Mouse (Mus musculus) CD4-positive, CD25-positive, alpha-beta regulatory T cell, adult 4 months (primary cell): ENCODE measurements around the gene Ldlrad3. TPM values are rescaled to one million over a fixed set of nuclear protein-coding genes. Genes with fewer than 3 reads are reported as not detected.

ENCODE experiments used
- ATAC-seq: one replicate; pipeline ENCODE4 v1.8.0; 2017
- polyA plus RNA-seq, 2 experiments: library from polyadenylated mRNA; unstranded; fragments of 100-300 nt; shearing (Covaris generic); gene quantifications; one replicate each; pipeline ENCODE4 v1.2.1; 2017

Ldlrad3 gene
- polyA plus RNA-seq, 2 experiments from 2014 or later = 0.29 to 0.31 TPM

DNA sequence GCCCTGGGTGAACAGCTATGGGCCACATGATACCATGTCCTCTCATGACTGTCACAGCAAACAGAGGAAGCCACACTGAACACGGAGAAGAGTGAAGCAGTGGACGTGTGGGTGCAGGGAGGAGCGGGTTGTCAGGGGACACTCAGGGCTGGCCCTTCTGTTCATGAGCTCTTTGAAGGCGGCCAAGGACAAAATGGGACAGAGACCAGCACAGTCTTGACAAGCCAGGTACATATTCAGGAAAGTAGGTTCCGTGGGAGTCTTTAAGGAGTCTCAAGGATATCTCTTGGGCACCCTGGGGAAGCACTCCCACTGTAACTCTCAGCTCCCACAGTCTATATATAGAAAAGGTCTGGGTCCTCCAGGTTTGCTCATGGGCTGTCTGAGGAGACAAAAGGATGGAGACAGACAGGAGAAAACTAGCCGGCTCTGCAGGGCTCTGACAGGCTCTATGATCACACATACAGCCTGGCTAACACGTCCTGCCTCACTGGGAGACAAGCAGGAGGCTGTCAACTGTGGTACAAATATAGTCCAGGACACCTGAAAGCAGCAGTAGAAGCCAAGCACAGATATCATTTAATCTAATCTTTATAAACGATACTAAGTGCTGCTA, 121.3 kb downstream of the Ldlrad3 start:
- ATAC-seq = no peak

DNA sequence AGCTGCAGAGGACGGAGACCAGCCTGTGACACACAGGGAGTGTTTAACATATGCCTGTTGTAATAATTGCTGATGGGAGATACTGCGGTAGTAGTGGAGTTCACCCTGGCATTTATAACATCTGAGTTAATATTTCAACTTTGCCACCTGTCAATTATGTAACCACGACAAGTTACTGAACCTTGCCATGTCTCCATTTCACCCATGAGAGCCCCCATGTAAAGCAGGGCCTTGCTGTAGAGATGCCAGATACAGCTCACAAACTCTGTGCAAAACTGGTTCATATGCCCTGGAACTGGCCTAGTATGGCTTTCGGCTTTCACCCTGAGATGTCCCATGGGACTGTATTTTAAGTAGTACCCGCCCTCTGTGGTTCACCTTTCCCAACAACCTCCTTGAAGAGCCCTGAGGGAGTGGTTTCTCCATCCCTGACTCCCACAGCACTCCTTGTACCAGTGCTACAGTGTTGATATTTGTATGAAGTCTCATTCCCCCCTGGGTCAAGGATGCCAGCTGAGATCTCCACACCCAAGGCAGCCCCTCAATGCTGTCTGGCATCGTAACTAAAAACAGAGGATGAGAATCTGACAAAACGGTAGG, 122.2 kb downstream of the Ldlrad3 start:
- ATAC-seq = no peak

DNA sequence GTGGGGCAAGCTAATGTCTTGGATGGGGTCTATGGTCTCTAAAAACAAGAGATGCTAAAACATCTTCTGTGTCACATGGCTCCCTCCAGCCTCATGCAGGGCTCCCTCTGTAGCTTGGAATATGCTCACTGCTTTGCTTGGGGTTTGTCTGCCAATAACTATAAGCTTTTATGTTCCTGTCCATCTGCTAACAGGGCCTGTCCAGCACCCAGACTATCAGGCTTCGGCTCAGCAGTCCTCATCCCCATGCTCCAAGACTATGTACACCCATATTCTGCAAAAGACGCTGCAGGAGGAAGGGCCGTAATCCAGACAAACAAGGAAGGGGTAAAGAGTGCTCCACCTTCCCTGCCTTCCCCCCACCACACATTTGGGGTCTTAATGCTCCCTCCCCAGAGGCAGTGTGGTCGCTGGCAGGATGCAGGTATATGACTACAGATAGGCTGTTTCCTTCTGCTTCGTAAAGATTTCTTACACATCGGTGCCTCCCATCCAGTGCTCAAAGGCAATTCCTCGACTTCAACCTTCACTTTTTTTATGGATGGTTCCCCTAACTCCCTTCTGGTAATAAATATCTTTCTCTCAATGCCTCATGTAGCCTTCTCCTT, 123.2 kb downstream of the Ldlrad3 start:
- ATAC-seq = no peak

DNA sequence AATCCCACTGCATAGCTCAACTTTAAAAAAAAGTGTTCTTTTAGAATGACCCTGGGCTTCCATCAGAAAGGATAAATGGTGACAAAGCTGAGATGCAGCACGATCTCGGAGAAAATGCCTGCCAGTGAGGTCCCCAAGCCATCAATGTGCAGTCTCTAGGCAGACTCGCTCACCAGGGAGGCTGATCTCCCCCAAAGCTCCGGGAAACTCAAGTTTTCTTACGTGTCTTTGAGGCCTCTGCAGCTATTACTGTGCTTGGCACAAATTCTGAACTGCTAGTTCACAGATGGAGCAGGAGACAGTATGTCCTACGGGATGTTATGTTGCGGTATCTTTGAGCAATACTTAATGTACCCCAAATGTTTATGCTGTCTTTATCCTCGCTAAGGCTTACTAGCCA, 124.3 kb downstream of the Ldlrad3 start:
- ATAC-seq = no peak

DNA sequence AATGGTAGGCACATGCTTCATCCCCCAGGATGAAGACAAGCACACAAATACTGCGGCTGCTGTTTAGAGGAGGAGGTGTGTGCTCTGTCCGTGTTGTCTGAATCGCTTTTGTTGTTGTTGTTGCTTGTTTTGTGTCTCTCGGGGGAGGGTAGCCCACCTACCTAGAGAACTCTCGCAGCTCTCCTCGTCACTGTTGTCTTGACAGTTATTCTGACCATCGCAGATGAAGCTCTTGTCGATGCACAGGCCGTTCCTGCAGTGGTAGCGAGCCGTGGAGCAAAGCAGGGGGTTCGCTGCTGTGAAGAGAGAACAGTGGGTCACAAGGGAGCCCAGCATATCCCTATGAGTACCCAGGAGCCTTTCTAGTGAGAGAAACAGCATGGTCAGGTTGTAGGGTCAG, 128.4 kb downstream of the Ldlrad3 start:
- no peak for ATAC-seq

DNA sequence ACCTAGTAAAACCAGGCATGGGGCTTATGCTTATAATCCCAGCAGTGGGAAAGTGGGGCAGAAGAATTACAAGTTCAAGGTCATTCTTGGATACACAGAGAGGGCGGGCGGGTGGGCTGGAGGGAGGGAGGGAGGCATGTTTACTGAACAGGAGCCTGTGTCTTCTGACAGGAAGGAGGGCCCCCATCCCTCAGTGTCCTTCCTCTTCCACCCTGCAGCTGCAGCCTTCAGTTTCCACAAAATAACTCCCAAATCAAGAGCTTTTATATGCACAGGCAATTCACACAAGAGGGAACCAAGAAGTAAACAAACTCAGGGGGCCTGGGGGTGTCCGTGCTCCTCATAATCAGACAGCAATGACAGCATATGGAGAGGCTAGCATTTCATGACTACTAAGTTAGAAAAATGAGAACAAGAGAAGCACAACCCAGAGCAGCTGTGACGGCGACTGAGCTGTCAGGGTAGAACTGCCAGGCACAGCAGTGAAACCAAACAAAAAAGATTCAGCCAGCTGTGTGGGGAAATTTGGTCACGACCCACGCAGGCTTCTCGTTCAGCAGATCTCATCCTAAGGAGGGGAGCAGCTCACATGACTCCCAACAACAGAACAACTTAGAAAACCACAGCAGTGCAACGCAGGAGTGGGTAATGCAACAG, 129.0 kb downstream of the Ldlrad3 start:
- peak; percentile 49 for ATAC-seq

DNA sequence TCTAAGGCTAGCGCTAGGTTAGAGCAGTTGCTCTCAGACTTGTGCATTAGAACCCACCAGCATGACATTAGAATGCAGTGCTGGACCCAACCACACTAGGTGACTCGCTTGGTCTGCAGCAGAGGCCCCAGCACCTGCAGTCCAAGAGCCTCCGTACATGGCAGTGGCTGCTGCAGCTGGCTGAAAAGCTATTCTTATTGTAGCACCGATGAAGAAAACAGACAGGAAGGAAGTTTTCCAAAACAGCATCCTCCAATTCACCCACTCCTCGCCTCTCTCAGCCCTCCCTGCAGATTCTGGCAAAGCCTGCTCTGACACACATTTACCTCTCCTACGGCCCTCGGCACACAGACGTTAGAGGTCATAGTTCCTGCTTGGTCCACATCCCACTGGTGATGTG, 130.0 kb downstream of the Ldlrad3 start:
- no peak for ATAC-seq

DNA sequence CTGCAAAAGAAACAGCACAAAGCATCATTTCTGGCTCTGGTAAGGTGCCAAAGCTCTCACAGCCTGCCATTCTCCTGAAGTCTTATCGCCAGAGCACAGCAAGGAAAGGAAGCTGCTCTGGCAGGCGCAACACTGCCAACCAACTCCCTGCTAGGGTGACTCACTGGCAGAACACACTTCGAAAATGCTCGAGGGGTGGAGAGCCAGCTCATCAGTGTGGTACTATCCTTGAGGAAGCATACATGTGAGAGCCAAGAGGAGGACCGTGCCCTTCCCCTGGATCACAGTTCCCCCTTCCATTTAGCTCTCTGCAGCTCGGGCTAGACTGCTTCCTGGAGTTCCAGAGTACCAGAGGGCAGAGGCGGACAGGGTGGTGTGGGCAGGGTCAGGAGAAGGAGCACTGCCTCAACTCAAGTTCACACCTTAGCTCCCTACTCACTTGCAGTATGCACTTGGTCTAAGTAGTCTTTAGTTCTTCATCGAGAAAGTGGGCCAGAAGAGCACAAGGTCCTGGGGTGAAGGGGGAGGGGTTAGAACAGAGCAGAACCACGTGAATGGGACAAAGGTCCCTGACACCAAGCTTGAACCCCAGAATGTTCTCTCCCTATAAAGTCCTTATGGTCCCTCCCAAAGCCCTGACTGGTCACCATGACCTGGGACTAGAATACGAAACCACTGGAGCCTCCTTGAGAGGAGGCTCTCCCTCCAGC, 133.1 kb downstream of the Ldlrad3 start:
- ATAC-seq = no peak

DNA sequence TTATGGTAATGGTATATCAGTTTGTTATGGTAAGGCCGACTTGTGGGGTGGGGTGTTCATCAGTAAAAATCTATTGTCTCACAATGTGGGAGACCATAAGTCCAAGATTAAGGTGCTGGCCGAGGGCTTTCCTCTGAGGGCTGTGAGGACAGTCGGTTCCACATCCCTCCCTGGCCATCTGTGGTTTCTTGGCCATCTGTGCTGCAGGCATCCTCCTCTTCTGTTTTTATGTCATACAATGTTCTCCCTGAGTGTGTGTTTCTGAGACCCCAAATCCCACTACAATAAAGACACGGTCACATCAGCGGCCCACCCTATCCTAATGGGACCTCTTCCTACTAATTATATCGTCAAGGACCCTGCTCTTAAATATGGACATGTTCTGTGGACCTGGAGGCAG, 133.8 kb downstream of the Ldlrad3 start:
- no peak for ATAC-seq

DNA sequence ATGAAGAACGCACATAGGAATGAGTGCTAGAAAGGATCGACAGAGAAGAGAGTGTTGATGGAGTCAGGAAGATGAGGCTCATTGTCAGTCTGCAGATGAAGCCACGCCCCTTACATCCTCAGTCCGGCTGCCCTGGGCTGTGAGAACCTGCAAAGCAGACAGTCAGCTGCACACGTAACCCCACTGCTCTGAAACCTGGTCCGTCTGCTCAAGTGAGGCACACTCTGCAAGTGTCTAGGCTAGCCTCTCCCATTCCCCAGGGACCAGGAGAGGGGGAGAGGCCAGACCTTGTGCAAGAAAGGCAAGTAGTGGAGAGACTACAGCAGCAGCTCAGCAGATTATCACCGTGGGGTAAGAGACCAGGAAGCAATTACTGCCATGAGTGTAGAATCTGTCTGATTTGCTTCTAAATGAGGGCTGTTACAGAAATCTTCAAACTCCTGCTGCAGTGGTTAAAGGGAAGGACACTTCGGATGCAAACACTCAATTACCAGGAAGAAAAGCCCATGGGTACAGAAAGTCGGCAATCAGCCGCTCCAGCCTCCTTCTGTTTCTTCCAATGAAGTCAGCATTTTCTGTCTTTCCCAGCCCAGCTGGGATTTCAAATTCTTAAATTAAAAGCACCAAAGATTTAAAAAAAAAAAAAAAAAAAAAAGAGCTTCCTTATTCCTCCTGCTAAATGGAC, 136.2 kb downstream of the Ldlrad3 start:
- ATAC-seq = peak; percentile 71

DNA sequence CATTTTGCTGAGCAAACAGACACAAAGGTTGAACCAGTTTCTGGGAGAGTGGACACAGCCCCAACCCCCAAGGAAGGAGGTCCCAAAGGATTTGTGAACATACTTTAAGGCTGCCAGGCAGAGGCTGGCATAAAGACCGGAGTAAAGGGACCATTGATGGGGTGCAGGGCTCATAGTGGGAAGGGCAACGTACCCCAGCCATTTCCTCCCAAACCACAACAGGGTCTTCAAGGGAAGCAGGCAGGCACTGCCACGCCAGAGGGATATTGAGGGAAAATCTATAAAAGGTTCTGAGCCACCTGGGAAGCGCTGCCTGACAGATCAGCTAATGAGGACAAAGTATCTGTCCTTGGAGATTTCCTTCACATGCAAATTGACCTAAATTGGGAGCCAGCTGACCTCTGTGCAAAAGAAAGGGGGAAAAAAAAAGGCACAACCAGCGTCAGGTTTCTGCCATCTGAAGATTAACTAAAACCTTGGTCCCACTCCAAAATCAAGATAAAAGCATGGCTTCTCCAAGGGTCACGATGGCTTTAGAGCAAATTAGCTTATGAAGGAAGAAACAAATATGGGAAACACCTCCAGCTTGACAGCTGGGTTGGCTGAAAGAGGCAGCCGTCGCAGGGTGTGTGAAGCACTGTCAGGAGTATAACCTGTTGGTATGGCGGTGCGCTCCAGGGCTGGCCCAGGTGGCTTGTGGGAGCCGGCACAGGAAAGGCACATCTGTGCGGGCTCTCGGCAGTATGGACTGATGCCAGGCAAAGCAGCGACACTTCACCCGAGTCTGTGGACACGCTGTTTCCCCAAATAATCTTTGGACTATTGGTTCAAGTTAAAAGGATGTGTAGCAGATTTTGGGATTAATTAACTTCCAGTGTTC, 137.6 kb downstream of the Ldlrad3 start:
- no peak for ATAC-seq

DNA sequence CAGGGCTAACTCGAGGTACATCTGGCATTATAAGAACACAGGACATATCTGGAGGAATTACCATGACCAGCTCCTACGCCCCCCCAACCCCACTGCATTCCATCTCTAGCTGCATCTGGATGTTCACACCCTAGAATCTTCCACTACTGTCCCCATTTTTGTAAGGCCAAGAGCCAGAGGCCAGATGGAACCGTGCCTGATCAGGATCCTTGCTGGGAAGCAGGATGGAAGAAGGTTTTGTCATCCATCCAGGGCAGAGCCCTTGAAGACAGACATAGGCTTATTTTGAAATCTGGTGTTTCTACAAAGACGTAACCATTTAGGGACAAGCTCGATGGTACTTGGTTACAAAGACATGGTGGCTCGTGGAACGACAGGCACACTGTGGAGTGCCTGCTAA, 139.7 kb downstream of the Ldlrad3 start:
- ATAC-seq = no peak

DNA sequence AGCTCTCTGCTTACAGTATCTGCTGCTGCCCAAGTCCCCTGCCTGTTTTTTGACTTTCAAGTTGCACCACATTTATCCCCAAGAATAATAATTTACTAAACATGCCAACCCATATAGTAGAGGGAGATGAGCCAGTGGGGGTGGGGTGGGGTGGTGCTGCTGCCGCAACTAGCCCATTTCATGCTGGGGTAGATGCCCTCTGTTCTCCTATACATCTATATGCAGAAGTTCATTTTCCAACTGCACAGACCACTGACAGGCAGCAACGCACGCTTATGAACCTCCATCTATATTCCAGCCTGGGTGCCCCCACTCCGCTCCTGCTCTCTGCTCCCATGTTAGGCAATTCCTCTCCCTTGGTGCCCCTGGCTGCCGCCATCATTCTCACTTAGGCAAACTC, 145.7 kb downstream of the Ldlrad3 start:
- no peak for ATAC-seq

DNA sequence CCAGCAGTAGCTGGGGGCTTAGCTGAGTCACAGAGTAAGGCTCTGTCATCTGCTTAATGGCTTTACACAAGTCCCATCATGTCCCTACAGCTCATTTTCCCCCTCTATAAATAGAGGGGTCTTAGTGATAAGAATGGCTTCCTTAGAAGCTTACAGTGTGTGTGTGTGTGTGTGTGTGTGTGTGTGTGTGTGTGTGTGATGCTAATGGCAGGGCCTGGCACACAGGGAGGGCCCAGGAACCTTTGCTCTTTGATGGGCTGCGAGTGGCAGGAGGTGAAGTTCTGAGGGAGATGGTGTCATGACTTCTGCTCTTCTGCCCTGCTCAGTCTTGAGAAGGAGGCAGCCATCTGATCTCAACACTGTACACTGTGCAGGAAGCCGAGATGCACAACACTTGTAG, 146.2 kb downstream of the Ldlrad3 start:
- ATAC-seq = peak; percentile 24

DNA sequence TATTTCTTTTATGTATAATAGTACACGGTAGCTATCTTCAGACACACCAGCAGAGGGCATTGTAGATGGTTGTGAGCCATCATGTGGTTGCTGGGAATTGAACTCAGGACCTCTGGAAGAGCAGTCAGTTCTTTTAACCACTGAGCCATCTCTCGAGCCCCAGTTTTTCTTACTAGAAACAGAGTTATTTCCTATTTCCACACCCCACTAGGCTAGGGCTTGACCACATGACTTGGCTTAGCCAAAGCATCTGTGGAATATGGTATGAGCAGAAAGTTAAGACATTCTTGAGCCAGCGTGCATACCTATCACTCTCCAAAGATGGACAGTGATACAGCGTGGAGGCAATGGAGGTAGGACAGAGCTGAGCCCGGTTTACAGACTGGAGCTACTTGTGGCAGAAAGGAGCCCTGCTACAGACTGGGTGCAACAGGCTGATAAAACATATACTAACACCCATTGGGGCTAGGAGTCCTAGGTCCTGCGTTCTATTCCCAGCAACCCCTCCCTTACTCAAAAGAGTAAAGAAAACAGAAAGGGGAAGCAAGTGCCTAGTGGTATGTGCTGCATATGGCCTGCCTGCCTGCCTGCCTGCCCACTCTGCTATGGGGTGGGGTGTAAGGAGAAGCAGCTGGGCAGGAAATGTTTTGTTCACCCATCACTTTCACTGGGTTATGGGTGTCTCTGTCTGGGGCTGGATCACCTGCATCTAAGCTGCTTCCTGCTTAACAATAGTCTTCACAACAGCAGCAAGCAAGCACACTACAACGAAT, 147.1 kb downstream of the Ldlrad3 start:
- ATAC-seq = peak; percentile 67

DNA sequence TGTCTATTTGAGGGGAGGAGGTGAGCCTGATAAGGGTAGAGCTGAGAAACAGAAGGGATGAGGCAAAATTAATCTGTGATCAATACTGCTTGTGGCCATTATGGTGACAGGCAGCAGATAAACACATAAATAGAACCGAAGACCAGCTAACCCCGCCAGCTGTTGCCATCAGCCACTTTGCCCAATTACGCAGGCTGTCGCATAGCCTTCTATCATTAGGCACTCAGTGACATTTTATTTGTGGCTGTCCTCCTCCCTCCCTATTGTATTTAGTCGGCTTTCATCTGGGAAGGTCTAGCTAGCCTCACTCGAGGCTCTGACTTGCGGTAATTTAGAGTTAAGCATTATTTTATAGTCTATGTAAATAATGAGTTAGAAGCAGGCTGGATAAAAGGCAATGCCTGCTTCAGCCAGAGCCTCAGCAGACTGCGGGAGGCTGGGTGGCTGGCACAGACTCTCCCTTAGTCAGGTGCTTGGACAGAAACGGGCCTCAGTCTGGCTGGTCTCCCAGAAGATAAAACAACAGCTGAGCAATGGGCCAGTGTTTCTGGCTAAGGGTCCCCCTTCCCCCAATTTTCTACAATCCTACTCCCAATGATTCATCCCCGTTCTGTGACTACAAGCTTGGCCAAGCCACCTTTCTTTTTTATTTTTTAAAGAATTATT, 147.8 kb downstream of the Ldlrad3 start:
- ATAC-seq = no peak

DNA sequence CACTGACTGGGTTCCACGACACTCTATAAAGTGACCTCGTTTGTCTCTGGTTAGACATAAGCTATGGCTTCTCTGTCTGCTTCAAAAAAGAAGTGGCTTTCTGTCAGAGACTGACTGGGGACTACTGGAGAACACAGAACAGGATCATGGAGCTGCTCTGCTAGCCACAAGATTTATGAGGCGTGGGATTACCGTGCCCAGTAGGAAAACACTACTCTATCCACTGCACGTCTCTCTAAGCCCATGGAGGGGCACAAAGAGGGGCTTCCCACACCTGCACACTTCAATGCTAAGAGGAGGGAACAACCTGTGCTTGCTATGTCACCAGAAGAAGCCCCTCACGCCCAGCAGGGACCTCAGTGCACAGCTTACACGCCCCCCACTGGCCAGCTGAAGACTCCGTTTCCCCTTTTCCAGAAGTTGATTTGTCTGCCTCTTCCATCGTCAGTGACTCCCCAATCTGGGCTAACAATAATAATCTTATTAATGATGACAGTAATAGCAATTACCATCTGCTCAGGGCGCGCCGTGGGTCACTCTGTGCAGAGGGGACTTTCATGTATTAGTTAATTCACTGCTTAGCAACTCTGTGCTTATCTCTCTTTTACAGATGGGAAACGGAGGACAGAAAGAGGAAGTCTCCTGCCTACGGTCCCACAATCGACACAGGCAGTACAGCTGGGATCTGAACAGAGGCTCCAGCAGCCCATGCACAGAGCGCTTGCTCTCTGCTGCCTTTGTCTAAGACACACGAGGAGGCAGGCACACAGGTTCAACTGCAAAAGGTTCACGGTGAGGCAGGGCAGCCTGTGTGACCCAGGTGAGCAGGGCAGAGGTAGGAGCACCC, 149.3 kb downstream of the Ldlrad3 start:
- no peak for ATAC-seq

DNA sequence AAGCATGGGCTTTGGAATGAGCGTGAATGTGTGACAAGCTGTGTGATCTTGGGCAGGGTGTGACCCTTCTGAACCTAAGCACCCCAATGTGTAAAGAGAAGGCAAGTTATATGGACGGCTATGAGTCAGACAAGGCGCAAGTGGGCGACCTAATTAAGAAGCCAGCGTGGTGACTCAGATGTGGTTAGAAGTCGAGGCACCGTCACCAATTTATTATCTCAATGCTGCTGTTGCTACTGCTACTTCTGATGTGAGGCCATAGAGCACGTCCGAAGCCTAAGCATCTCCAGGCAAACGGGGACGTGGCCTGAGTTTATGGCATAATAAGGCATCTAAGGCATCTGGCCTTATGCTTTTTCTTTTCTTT, 151.7 kb downstream of the Ldlrad3 start:
- peak; percentile 74 for ATAC-seq

DNA sequence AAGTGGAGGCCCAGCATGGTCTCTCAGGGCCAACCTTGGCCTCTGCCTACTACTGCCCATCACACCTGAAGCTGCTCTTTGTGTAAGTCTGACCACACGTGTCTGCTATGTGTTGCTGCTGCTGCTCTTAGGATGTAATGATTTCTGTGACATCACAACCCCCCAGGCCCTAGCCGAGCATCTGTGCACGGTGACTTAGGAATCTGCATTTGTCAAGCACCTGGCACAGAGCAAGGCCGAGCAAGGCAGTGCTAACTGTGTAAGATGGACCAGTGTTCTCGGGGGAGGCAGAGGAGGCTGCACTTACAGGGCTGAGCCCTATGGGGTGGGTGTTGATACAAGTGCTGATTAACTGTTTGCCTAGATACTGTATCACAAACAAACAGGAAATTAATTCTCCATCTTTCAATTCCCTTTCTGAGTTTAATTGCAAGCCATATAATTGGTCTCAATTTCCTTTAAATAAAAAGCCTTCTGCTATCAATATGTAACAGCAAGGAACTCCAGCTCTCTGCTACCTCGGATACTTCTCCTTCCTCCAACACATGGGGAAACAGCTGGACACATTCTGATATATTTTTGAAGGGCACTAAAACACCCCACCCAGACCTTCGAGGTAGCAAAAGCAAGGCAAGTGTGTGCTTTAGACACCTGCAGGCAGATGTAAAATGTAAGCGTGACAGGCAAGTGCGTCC, 152.2 kb downstream of the Ldlrad3 start:
- peak; percentile 23 for ATAC-seq
